Mouse (Mus musculus) ES-Bruce4 (cell line): ENCODE results near the gene Adcy3. TPM values are rescaled to one million over a fixed set of nuclear protein-coding genes. Genes with fewer than 3 reads are reported as not detected.
A peak's percentile ranks its signal among the peaks of the same experiment; 100 is the strongest.
"Not testable (repeated sequence)": the region's sequence is repeated elsewhere in the genome, so short reads cannot be mapped to it uniquely, and the experiment has no call there.

ENCODE experiments used
- H3K27ac ChIP-seq: 2 replicates; pipeline ENCODE4 v1.5.1; 2012; ENCODE audit warnings: low read length, inconsistent platforms; ENCODE audit not compliant: insufficient read depth
- H3K27me3 ChIP-seq: 2 replicates; pipeline ENCODE4 v1.6.1; 2012; ENCODE audit warnings: mild to moderate bottlenecking, low read length, inconsistent platforms; ENCODE audit not compliant: control insufficient read depth, poor library complexity, insufficient read depth, severe bottlenecking
- H3K36me3 ChIP-seq: 2 replicates; pipeline ENCODE4 v1.6.1; 2012; ENCODE audit warnings: inconsistent platforms, mild to moderate bottlenecking, low read length, moderate library complexity; ENCODE audit not compliant: control insufficient read depth, poor library complexity, insufficient read depth, severe bottlenecking
- H3K4me1 ChIP-seq: one replicate; pipeline ENCODE4 v1.8.1; 2011; ENCODE audit warnings: low read length; ENCODE audit not compliant: control insufficient read depth, insufficient read depth
- H3K4me3 ChIP-seq: 2 replicates; pipeline ENCODE4 v1.5.1; 2011; ENCODE audit warnings: low read depth, mild to moderate bottlenecking, low read length
- H3K9ac ChIP-seq: 2 replicates; pipeline ENCODE4 v1.6.1; 2012; ENCODE audit warnings: low read depth, mild to moderate bottlenecking, inconsistent platforms; ENCODE audit not compliant: poor library complexity, severe bottlenecking
- H3K9me3 ChIP-seq: replicated peaks from 2 replicates; pipeline ENCODE4 v1.6.1; 2012; ENCODE audit warnings: mild to moderate bottlenecking, low read length, inconsistent platforms; ENCODE audit not compliant: control insufficient read depth, poor library complexity, insufficient read depth, severe bottlenecking
- CTCF ChIP-seq: IDR thresholded peaks from one replicate; pipeline ENCODE4 v1.8.1; 2011; ENCODE audit warnings: low read depth, low read length
- EP300 ChIP-seq: IDR thresholded peaks from 2 replicates; pipeline ENCODE4 v1.6.1; 2011; ENCODE audit warnings: low read depth, low read length; ENCODE audit not compliant: insufficient read depth
- POLR2A ChIP-seq: IDR thresholded peaks from one replicate; pipeline ENCODE4 v1.8.1; 2011; ENCODE audit warnings: low read length; ENCODE audit not compliant: insufficient read depth
- polyA plus RNA-seq: library from polyadenylated mRNA; stranded (reverse); fragments of >200 nt; gene quantifications from 2 replicates; pipeline ENCODE4 v1.2.4, GENCODE M21; 2011; ENCODE audit warnings: low read depth; ENCODE audit not compliant: missing spikeins, insufficient read depth, insufficient read length

Adcy3 gene
- polyA plus RNA-seq, 1 experiment = 8.2 TPM

DNA sequence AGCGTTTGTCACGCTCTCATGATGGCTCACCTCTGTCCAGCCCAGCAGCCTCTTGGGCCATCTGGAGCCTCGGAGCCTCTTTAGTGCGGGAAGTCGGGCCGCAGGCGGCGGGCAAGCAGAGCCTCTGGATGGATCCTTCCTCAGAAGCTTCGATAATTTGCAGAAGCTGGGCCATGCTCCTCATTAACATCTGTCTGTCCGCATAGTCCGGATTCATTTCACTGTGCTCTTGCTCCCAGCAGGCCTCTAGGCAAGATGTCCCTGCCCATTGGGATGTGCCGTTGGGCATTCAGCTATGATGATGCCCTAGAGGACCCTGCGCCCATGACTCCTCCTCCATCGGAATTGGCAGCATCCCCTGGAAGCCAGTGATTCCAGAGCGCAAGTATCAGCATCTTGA lies 104.6 kb downstream of the Adcy3 start:
- H3K9ac ChIP-seq = no peak overlapping the region
- H3K9me3 ChIP-seq = no peaks in the 10 kb centered on the region
- no peaks in the 10 kb centered on the region for H3K27me3 ChIP-seq
- TF ChIP-seq CTCF (no peak), POLR2A (no peak), EP300 (no peak)
- H3K36me3 ChIP-seq = no peaks in the 10 kb centered on the region
- H3K27ac ChIP-seq = no peak overlapping the region
- H3K4me3 ChIP-seq = no peak overlapping the region
- no peaks in the 10 kb centered on the region for H3K4me1 ChIP-seq

DNA sequence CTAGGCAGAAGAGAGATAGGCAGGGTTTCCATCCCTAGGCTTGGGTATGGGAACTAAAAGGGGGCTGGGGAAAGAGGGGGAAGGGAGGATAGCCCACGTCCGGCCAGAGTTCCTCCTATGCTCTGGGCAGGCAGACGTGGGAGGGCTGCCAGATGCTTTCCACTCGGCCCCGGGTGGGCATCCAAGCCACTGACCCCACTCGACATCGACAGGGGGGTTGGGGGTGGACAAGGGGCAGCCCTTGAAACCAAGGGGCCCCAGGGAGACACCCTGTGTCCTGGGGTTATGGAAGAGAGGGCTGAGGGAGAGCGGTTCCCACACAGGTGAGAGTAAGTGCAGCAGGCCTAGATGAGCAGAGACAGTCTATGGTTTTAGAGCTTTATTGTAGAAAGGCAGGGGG lies 107.4 kb downstream of the Adcy3 start:
- H3K4me1 ChIP-seq, H3K27ac ChIP-seq, H3K9ac ChIP-seq, H3K36me3 ChIP-seq, H3K9me3 ChIP-seq, H3K27me3 ChIP-seq, H3K4me3 ChIP-seq: not testable (repeated sequence)

DNA sequence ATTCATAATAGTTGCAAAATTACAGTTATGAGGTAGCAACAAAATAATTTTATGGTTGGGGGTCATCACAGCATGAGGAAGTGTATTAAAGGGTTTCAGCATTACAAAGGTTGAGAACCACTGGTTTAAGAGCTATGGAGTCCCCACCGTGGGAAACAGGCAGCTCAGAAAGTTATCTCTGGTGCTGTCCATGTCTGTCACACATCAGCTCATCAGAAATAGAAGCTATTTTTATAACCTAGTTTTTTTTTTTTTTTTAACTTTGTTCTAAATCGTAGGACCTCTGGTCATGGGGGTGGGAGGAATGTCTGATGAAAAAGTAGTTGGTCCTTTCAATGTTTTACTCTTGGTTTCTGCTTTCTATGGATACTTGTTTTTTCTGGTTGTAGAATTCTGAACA lies 110.9 kb downstream of the Adcy3 start:
- Histone ChIP-seq H3K36me3 (no peaks in the 10 kb centered on the region), H3K4me3 (no peak overlapping the region), H3K27ac (no peak overlapping the region), H3K9ac (no peak overlapping the region), H3K4me1 (peaks cover 3% of the 10 kb centered on the region), H3K9me3 (no peaks in the 10 kb centered on the region), H3K27me3 (no peaks in the 10 kb centered on the region)
- TF ChIP-seq CTCF = no peak
- TF ChIP-seq EP300 = no peak
- TF ChIP-seq POLR2A = no peak

DNA sequence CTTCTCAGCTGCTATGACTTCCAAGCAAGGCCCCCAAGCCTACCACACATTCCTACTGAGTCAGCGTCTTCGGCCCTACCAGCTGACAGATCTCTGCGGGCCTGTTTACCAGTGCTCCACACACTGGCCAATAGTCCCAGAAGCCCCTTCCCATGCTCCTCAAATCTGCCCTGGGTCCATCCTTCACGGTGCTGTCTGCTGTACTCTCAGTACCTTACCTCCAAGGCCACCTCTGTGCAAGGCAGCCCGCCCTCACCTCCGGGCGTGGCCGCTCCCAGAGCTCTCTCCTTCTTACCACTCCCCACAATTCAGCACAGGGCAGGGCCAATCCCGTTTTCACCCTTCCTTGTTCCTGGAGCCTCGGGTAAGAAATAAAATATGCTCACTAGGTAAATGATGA lies 112.8 kb downstream of the Adcy3 start:
- no peaks in the 10 kb centered on the region for H3K9me3 ChIP-seq
- H3K9ac ChIP-seq = no peak overlapping the region
- H3K4me1 ChIP-seq = peaks cover 3% of the 10 kb centered on the region
- H3K36me3 ChIP-seq = no peaks in the 10 kb centered on the region
- no peak overlapping the region for H3K4me3 ChIP-seq
- no peak overlapping the region for H3K27ac ChIP-seq
- TF ChIP-seq EP300 (0 out of 2 replicates have a peak, but pooled peaks have one; percentile 30), CTCF (no peak)
- H3K27me3 ChIP-seq = no peaks in the 10 kb centered on the region

DNA sequence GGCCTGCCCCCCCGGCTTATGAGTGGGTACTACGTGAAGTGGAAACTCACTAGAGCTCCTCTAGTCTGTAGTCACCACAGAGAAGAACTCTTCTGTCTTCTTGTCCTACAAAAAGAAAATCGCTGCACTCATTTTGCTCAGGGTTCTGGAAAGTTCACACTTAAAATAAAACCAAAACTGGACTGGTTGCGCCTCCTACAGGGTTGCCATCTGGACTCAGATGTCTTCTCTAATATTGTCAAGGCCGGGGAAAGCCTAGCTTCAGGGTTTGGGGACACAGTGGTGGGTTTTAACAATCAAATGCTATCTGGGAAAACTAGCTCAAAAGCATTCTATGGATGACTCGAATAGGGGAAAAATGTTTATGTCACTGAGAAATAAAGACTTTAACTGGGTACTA lies 116.9 kb downstream of the Adcy3 start:
- no peaks in the 10 kb centered on the region for H3K36me3 ChIP-seq
- H3K4me3 ChIP-seq = no peak overlapping the region
- H3K4me1 ChIP-seq = peaks cover 3% of the 10 kb centered on the region
- no peak overlapping the region for H3K9ac ChIP-seq
- H3K27ac ChIP-seq = no peak overlapping the region
- no peaks in the 10 kb centered on the region for H3K27me3 ChIP-seq
- H3K9me3 ChIP-seq = no peaks in the 10 kb centered on the region
- TF ChIP-seq EP300 (no peak), POLR2A (no peak), CTCF (no peak)

DNA sequence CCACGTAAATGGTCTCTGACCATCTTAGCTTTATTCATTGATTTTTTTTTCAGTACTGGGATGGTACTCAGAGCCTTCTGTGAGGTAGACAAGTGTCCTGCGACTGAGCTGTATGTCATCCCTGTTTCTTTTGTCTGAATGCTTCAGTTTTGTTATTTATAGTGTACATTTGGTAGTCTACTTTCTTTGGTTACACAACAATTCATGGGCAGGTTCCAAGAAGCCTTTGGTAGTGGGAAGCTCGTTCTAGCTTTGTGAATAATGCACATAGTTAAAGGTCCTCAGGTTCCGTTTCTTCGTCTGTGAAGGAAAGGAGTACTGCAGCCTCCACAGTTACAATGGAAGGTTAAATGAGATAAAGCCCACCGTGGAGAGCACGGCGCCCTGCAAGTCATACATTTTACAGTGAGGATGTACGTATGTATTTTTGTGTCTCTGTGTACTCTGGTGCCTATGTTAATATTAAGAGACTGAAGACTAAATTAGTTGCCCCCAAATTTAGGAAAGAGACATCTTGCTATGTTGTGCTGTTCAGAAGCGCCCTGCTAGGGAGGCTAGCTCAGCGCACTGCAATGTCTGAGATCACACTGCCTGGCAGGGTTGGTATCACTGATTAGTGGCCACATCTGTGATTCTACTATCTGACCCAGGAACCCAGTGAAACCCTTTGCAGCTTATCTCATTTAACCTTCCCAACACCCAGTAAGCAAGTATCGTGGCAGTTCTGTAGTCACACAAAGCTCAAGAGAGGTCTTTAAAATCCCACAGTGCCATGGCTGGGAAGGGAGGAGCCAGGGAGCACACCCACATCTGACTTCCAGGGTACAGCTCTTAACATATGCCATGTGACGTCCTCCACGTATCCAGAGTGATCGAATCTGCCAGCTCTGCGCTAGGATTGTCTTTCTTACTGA lies 120.1 kb downstream of the Adcy3 start:
- Histone ChIP-seq H3K27me3 (no peaks in the 10 kb centered on the region), H3K4me3 (no peak overlapping the region), H3K27ac (no peak overlapping the region), H3K9me3 (no peaks in the 10 kb centered on the region), H3K4me1 (peaks cover under 1% of the 10 kb centered on the region), H3K36me3 (no peaks in the 10 kb centered on the region), H3K9ac (no peak overlapping the region)
- TF ChIP-seq CTCF = no peak
- TF ChIP-seq POLR2A = no peak
- no peak for TF ChIP-seq EP300

Other genes starting within 250 kb of the Adcy3 start
- 1.2 TPM in 1 of 2 replicates, not detected in the other for gene Pomc, start 178.2 kb upstream of the Adcy3 start, polyA plus RNA-seq
- 3.7 and 4.1 TPM in 2 replicates for gene Efr3b, start 94.2 kb upstream of the Adcy3 start, polyA plus RNA-seq
- gene Dnajc27, start 50.5 kb upstream of the Adcy3 start, polyA plus RNA-seq = 10.9 and 11.9 TPM in 2 replicates
- 6.9 and 7.2 TPM in 2 replicates for gene Ptrhd1, start 100.9 kb downstream of the Adcy3 start, polyA plus RNA-seq
- 24.4 and 27.0 TPM in 2 replicates for gene Cenpo, start 101.2 kb downstream of the Adcy3 start, polyA plus RNA-seq